Mouse (Mus musculus): ENCODE results near the gene Hoxb2.

Hoxb2 gene

GRCm38 (mm10) chr11:96371726-96372125 is 21.4 kb downstream of the Hoxb2 start:
- H3K27me3 ChIP-seq (ENCODE audit: insufficient read depth, low read length) = peaks cover 98% of the 10 kb centered on the region
- TF ChIP-seq POU5F1 (IDR thresholded peaks at IDR 0.05; ENCODE audit: borderline replicate concordance, low read length) (no peak), CTCF (conservative IDR thresholded peaks at IDR 0.05; ENCODE audit: low read length) (no peak), NANOG (IDR thresholded peaks at IDR 0.05; ENCODE audit: borderline replicate concordance, low read length) (no peak)

GRCm38 (mm10) chr11:96372519-96372918 is 22.2 kb downstream of the Hoxb2 start:
- peaks cover 97% of the 10 kb centered on the region for H3K27me3 ChIP-seq (ENCODE audit: insufficient read depth, low read length)
- H3K36me3 ChIP-seq (ENCODE audit: insufficient read depth, low read length) = no peaks in the 10 kb centered on the region
- no peak overlapping the region for H3K4me3 ChIP-seq (replicated peaks; ENCODE audit: low read length)
- H3K9me3 ChIP-seq (ENCODE audit: low read length) = peaks cover 3% of the 10 kb centered on the region
- TF ChIP-seq NANOG (IDR thresholded peaks at IDR 0.05; ENCODE audit: borderline replicate concordance, low read length) = no peak
- no peak for TF ChIP-seq POU5F1 (IDR thresholded peaks at IDR 0.05; ENCODE audit: borderline replicate concordance, low read length)
- no peak for TF ChIP-seq CTCF (conservative IDR thresholded peaks at IDR 0.05; ENCODE audit: low read length)
- peaks cover 25% of the 10 kb centered on the region for H3K4me1 ChIP-seq (replicated peaks; ENCODE audit: low read depth, low read length)

More at GRCm38 (mm10) chr11:96371726-96372125, 21.4 kb downstream of the Hoxb2 start:
- Histone ChIP-seq H3K4me3 (replicated peaks; ENCODE audit: low read length) (no peak overlapping the region), H3K4me1 (replicated peaks; ENCODE audit: low read depth, low read length) (peaks cover 31% of the 10 kb centered on the region), H3K9me3 (ENCODE audit: low read length) (peaks cover 8% of the 10 kb centered on the region), H3K36me3 (ENCODE audit: insufficient read depth, low read length) (no peaks in the 10 kb centered on the region)

GRCm38 (mm10) chr11:96374810-96375209 is 24.5 kb downstream of the Hoxb2 start:
- Histone ChIP-seq H3K4me3 (replicated peaks; ENCODE audit: low read length) (0 out of 2 replicates have a peak overlapping the region, but pooled peaks have one; percentile 4), H3K36me3 (ENCODE audit: insufficient read depth, low read length) (no peaks in the 10 kb centered on the region), H3K9me3 (ENCODE audit: low read length) (peaks cover 3% of the 10 kb centered on the region), H3K27me3 (ENCODE audit: insufficient read depth, low read length) (peaks cover 90% of the 10 kb centered on the region), H3K4me1 (replicated peaks; ENCODE audit: low read depth, low read length) (peaks cover 25% of the 10 kb centered on the region)
- TF ChIP-seq CTCF (conservative IDR thresholded peaks at IDR 0.05; ENCODE audit: low read length) = no peak
- TF ChIP-seq NANOG (IDR thresholded peaks at IDR 0.05; ENCODE audit: borderline replicate concordance, low read length) = peak; percentile 91

GRCm38 (mm10) chr11:96383381-96383780 is 33.1 kb downstream of the Hoxb2 start:
- H3K27me3 ChIP-seq (ENCODE audit: insufficient read depth, low read length) = peaks cover 70% of the 10 kb centered on the region
- H3K4me3 ChIP-seq (replicated peaks; ENCODE audit: low read length) = no peak overlapping the region
- H3K9me3 ChIP-seq (ENCODE audit: low read length) = no peaks in the 10 kb centered on the region
- TF ChIP-seq NANOG (IDR thresholded peaks at IDR 0.05; ENCODE audit: borderline replicate concordance, low read length) (no peak), CTCF (conservative IDR thresholded peaks at IDR 0.05; ENCODE audit: low read length) (no peak), POU5F1 (IDR thresholded peaks at IDR 0.05; ENCODE audit: borderline replicate concordance, low read length) (no peak)
- H3K4me1 ChIP-seq (replicated peaks; ENCODE audit: low read depth, low read length) = no peaks in the 10 kb centered on the region
- H3K36me3 ChIP-seq (ENCODE audit: insufficient read depth, low read length) = no peaks in the 10 kb centered on the region

GRCm38 (mm10) chr11:96387635-96388034 is 37.3 kb downstream of the Hoxb2 start:
- peaks cover 48% of the 10 kb centered on the region for H3K27me3 ChIP-seq (ENCODE audit: insufficient read depth, low read length)
- no peaks in the 10 kb centered on the region for H3K9me3 ChIP-seq (ENCODE audit: low read length)
- no peaks in the 10 kb centered on the region for H3K36me3 ChIP-seq (ENCODE audit: insufficient read depth, low read length)
- no peak for TF ChIP-seq NANOG (IDR thresholded peaks at IDR 0.05; ENCODE audit: borderline replicate concordance, low read length)
- TF ChIP-seq POU5F1 (IDR thresholded peaks at IDR 0.05; ENCODE audit: borderline replicate concordance, low read length) = no peak
- H3K4me1 ChIP-seq (replicated peaks; ENCODE audit: low read depth, low read length) = peaks cover 19% of the 10 kb centered on the region
- no peak overlapping the region for H3K4me3 ChIP-seq (replicated peaks; ENCODE audit: low read length)

- Histone ChIP-seq H3K36me3 (ENCODE audit: insufficient read depth, low read length) (no peaks in the 10 kb centered on the region), H3K27me3 (ENCODE audit: insufficient read depth, low read length) (peaks cover 43% of the 10 kb centered on the region), H3K4me3 (replicated peaks; ENCODE audit: low read length) (no peak overlapping the region), H3K4me1 (replicated peaks; ENCODE audit: low read depth, low read length) (peaks cover 24% of the 10 kb centered on the region), H3K9me3 (ENCODE audit: low read length) (peaks cover 6% of the 10 kb centered on the region; the same call in 1 of the 2 replicates)
- TF ChIP-seq POU5F1 (IDR thresholded peaks at IDR 0.05; ENCODE audit: borderline replicate concordance, low read length) (no peak), CTCF (conservative IDR thresholded peaks at IDR 0.05; ENCODE audit: low read length) (no peak), NANOG (IDR thresholded peaks at IDR 0.05; ENCODE audit: borderline replicate concordance, low read length) (no peak)
Measured at GRCm38 (mm10) chr11:96396772-96397626, 46.7 kb downstream of the Hoxb2 start.

GRCm38 (mm10) chr11:96397806-96398335 is 47.5 kb downstream of the Hoxb2 start:
- H3K36me3 ChIP-seq (ENCODE audit: insufficient read depth, low read length) = no peaks in the 10 kb centered on the region
- peaks cover 24% of the 10 kb centered on the region for H3K4me1 ChIP-seq (replicated peaks; ENCODE audit: low read depth, low read length)
- H3K9me3 ChIP-seq (ENCODE audit: low read length) = peaks cover 6% of the 10 kb centered on the region; the same call in 1 of the 2 replicates
- no peak overlapping the region for H3K4me3 ChIP-seq (replicated peaks; ENCODE audit: low read length)
- peaks cover 49% of the 10 kb centered on the region for H3K27me3 ChIP-seq (ENCODE audit: insufficient read depth, low read length)
- TF ChIP-seq CTCF (conservative IDR thresholded peaks at IDR 0.05; ENCODE audit: low read length) (no peak), NANOG (IDR thresholded peaks at IDR 0.05; ENCODE audit: borderline replicate concordance, low read length) (no peak), POU5F1 (IDR thresholded peaks at IDR 0.05; ENCODE audit: borderline replicate concordance, low read length) (no peak)

GRCm38 (mm10) chr11:96399923-96400322 is 49.6 kb downstream of the Hoxb2 start:
- Histone ChIP-seq H3K4me1 (replicated peaks; ENCODE audit: low read depth, low read length) (peaks cover 22% of the 10 kb centered on the region), H3K27me3 (ENCODE audit: insufficient read depth, low read length) (peaks cover 62% of the 10 kb centered on the region), H3K9me3 (ENCODE audit: low read length) (peaks cover 2% of the 10 kb centered on the region; the same call in 1 of the 2 replicates), H3K4me3 (replicated peaks; ENCODE audit: low read length) (no peak overlapping the region), H3K36me3 (ENCODE audit: insufficient read depth, low read length) (no peaks in the 10 kb centered on the region)
- TF ChIP-seq NANOG (IDR thresholded peaks at IDR 0.05; ENCODE audit: borderline replicate concordance, low read length) (no peak), CTCF (conservative IDR thresholded peaks at IDR 0.05; ENCODE audit: low read length) (no peak), POU5F1 (IDR thresholded peaks at IDR 0.05; ENCODE audit: borderline replicate concordance, low read length) (no peak)
